Mouse (Mus musculus): ENCODE measurements at regions not wholly inside any gene's neighbourhood (a gene's known extent, or its start where the extent isn't known, plus 50 kb on each side); places are given as distances from the start of the nearest gene placed in this dataset.

DNA sequence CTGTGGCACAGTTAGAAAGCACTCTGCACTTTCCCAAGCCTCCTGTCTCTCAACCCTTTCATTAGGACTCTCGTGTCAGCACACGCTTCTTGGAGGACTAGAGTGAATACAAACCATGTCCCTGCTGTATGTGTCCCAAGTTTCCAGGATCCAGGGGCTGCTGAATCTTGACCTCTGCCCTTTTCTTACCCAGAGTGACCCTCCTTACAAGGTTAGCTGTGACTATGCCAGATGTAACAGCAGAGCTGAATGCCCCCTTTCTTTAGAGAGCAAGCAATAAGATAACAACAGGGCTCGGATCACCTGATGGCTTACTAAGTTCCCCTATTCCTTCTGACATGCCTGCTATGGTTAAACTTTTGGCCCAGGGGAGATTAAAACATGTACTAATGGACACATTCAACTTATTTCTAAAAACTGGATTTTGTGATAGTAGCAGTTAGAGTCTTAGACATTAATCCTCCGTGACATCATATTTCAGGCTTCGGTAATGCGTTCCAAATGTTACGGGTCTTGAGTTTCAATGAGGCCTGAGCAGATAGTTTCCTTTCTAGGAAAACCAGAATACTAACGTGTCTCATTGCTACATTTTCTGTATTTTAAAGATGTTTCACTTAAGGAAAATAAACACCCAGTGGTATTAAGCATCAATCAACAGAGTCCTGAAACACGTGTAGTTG, 607.0 kb downstream of the Dhx35 start:
- 77% methylated on average over 9 of the region's 9 CpGs for WGBS
- H3K9me3 ChIP-seq (ENCODE audit: control insufficient read depth, low read length), result no peaks in the 10 kb centered on the region
- no peak for DNase-seq (ENCODE audit: low spot score)
- no peak for ATAC-seq (replicated peaks; ENCODE audit: low FRiP score, low TSS enrichment, low read depth)
- no peak overlapping the region for H3K27ac ChIP-seq (ENCODE audit: low read depth)
- no peaks in the 10 kb centered on the region for H3K36me3 ChIP-seq (ENCODE audit: control insufficient read depth, insufficient read depth, low read length)
- H3K4me3 ChIP-seq (ENCODE audit: low read depth, low read length), result no peak overlapping the region
- H3K27me3 ChIP-seq (replicated peaks; ENCODE audit: control insufficient read depth, insufficient read depth, low read length), result no peaks in the 10 kb centered on the region
- no peak overlapping the region for H3K9ac ChIP-seq (ENCODE audit: low read length)
- H3K4me1 ChIP-seq (replicated peaks; ENCODE audit: control insufficient read depth, insufficient read depth, low read length), result no peaks in the 10 kb centered on the region
- no peak overlapping the region for H3K4me2 ChIP-seq (ENCODE audit: low read length)

DNA sequence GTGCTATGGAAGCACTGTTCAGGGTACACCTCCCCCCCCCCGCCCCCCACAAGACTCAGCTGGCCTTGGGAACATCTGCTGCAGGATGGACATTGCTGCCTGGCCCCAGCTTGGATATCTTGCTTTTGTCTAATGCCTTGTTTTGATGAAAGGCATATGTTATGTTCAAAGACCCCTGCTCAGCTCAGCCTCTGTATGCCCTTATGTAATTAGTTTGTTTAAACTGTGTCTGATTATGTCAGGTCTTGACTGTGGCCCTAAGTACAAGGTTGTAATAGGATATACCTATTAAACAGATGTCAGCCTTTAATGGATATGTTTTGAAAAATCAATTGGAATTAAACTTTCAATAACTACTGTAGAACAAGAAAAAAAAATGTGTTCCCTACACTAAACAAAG, 610.3 kb downstream of the Dhx35 start:
- no peak overlapping the region for H3K9ac ChIP-seq (ENCODE audit: low read length)
- H3K9me3 ChIP-seq (ENCODE audit: control insufficient read depth, low read length), result no peaks in the 10 kb centered on the region
- no peaks in the 10 kb centered on the region for H3K27me3 ChIP-seq (replicated peaks; ENCODE audit: control insufficient read depth, insufficient read depth, low read length)
- no peak for ATAC-seq (replicated peaks; ENCODE audit: low FRiP score, low TSS enrichment, low read depth)
- no peaks in the 10 kb centered on the region for H3K36me3 ChIP-seq (ENCODE audit: control insufficient read depth, insufficient read depth, low read length)
- H3K4me2 ChIP-seq (ENCODE audit: low read length), result no peak overlapping the region
- no peak overlapping the region for H3K27ac ChIP-seq (ENCODE audit: low read depth)
- H3K4me1 ChIP-seq (replicated peaks; ENCODE audit: control insufficient read depth, insufficient read depth, low read length), result no peaks in the 10 kb centered on the region
- no peak overlapping the region for H3K4me3 ChIP-seq (ENCODE audit: low read depth, low read length)
- no peak for DNase-seq (ENCODE audit: low spot score)
- WGBS, result 35% methylated on average over 1 of the region's 1 CpGs

DNA sequence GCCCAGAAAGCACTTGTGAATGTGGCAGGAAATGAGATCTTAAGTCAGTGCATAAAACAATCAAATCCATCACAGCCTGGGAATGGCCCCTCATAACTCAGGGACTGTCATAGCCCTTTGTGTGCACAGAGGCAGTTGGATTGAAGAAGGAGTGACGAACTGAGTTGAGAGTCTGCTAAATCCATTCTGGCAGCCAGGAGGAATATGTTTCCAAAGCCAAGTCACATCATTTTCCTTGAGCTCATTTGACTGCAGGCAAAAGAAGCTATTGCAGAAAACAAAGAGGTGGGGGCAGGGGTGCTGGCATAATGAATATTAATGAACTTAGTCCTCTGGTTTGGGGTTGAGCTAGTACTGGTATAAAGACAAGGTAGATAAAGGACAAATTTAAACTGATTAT, 620.0 kb downstream of the Dhx35 start:
- no peak for ATAC-seq (replicated peaks; ENCODE audit: low FRiP score, low TSS enrichment, low read depth)
- Histone ChIP-seq H3K27me3 (replicated peaks; ENCODE audit: control insufficient read depth, insufficient read depth, low read length) (no peaks in the 10 kb centered on the region), H3K4me2 (ENCODE audit: low read length) (no peak overlapping the region), H3K9me3 (ENCODE audit: control insufficient read depth, low read length) (no peaks in the 10 kb centered on the region), H3K4me1 (replicated peaks; ENCODE audit: control insufficient read depth, insufficient read depth, low read length) (peaks cover 4% of the 10 kb centered on the region; the same call in 1 of the 2 replicates), H3K27ac (ENCODE audit: low read depth) (no peak overlapping the region), H3K36me3 (ENCODE audit: control insufficient read depth, insufficient read depth, low read length) (no peaks in the 10 kb centered on the region), H3K4me3 (ENCODE audit: low read depth, low read length) (no peak overlapping the region), H3K9ac (ENCODE audit: low read length) (no peak overlapping the region)
- DNase-seq (ENCODE audit: low spot score), result no peak
- 17% methylated on average over 1 of the region's 1 CpGs for WGBS

DNA sequence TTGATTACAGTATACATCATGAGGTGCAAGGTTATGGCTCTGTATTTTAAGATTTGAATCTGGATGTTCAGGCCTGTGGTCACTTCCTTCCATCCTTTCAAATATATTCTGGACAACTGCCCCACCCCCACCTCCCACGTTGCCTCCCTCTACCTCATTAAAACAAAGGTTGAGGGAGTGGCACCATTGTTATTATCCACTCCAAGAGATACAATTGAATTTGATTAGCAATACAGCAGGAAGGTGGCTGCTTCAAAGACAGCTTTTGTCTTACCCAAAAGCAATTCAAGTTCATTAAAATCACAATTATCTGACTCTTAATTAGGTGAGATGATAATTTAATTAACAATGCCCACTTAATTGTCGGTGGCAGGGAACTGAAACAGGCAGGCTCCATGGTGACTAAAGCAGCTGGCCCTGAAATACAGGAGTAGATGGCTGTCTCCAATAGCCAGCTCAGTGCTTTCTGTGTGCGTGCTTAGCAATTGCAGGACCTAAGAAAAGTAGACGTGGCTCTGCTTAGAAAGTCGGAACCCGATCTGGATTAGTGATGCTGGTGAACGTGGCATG, 623.8 kb downstream of the Dhx35 start:
- no peaks in the 10 kb centered on the region for H3K27me3 ChIP-seq (replicated peaks; ENCODE audit: control insufficient read depth, insufficient read depth, low read length)
- no peak overlapping the region for H3K4me3 ChIP-seq (ENCODE audit: low read depth, low read length)
- no peak overlapping the region for H3K9ac ChIP-seq (ENCODE audit: low read length)
- no peak overlapping the region for H3K4me2 ChIP-seq (ENCODE audit: low read length)
- no peaks in the 10 kb centered on the region for H3K36me3 ChIP-seq (ENCODE audit: control insufficient read depth, insufficient read depth, low read length)
- DNase-seq (ENCODE audit: low spot score) (no peak), ATAC-seq (replicated peaks; ENCODE audit: low FRiP score, low TSS enrichment, low read depth) (no peak)
- WGBS, result 74% methylated on average over 7 of the region's 7 CpGs
- peaks cover 4% of the 10 kb centered on the region; the same call in 1 of the 2 replicates for H3K4me1 ChIP-seq (replicated peaks; ENCODE audit: control insufficient read depth, insufficient read depth, low read length)
- no peaks in the 10 kb centered on the region for H3K9me3 ChIP-seq (ENCODE audit: control insufficient read depth, low read length)
- H3K27ac ChIP-seq (ENCODE audit: low read depth), result no peak overlapping the region

DNA sequence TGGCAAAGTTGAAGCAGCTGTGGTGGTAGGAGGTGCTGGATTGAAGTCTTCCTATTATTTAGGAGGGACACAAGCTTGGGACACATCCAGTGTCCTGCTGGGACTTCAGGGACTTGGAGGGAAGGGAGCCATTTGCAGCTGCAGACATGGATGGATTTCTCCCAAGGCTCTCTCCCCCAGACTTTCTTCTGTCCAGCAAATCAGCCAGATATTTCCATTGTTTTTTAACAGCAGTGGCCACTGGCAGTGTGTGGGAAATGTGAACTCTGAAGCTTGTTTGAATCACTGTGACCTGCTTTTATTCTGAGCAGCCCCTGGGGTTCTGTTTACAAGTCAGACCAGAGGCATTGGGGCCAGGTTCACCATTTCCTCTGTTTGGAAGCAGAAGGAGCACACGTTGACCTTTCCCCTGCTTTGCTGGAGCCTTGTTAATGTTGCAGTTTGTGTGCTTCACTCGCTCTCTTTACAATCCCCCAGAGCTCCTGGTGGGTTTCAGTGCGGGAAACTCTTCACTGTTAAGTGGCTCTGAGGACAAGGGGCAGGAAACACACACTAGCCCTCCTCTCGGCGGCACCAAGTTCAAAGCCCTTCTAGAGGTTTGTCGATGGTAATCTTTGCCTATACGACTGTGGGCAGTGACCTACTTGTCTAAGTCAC, 627.8 kb downstream of the Dhx35 start:
- ATAC-seq (replicated peaks; ENCODE audit: low FRiP score, low TSS enrichment, low read depth), result no peak
- Histone ChIP-seq H3K4me2 (ENCODE audit: low read length) (no peak overlapping the region), H3K27me3 (replicated peaks; ENCODE audit: control insufficient read depth, insufficient read depth, low read length) (no peaks in the 10 kb centered on the region), H3K9me3 (ENCODE audit: control insufficient read depth, low read length) (no peaks in the 10 kb centered on the region), H3K27ac (ENCODE audit: low read depth) (no peak overlapping the region), H3K4me1 (replicated peaks; ENCODE audit: control insufficient read depth, insufficient read depth, low read length) (no peaks in the 10 kb centered on the region), H3K4me3 (ENCODE audit: low read depth, low read length) (no peak overlapping the region), H3K9ac (ENCODE audit: low read length) (no peak overlapping the region), H3K36me3 (ENCODE audit: control insufficient read depth, insufficient read depth, low read length) (no peaks in the 10 kb centered on the region)
- no peak for DNase-seq (ENCODE audit: low spot score)
- WGBS, result 31% methylated on average over 7 of the region's 7 CpGs

DNA sequence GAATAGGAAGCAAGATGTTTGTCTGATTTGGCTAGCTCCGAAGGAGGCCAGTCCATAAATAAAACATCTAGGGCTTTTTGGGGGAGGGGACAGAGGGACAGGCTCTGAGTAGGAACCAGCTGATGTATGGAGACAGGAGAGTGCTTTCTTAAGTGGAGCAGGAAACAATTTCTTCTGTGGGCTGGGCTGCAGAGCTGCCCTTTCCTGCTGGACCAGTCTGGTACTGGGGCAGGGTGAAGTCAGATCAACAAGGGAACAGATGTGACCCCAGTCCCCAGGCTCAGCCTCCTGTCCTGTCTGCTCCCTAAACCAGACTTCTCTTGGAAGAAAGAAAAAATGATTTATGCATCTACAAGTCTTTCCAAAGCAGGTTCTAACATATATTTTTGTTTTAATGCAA, 633.6 kb downstream of the Dhx35 start:
- 26% methylated on average over 1 of the region's 1 CpGs for WGBS
- H3K27ac ChIP-seq (ENCODE audit: low read depth), result no peak overlapping the region
- H3K9ac ChIP-seq (ENCODE audit: low read length), result no peak overlapping the region
- ATAC-seq (replicated peaks; ENCODE audit: low FRiP score, low TSS enrichment, low read depth) (no peak), DNase-seq (ENCODE audit: low spot score) (no peak)
- H3K27me3 ChIP-seq (replicated peaks; ENCODE audit: control insufficient read depth, insufficient read depth, low read length), result no peaks in the 10 kb centered on the region
- H3K4me1 ChIP-seq (replicated peaks; ENCODE audit: control insufficient read depth, insufficient read depth, low read length), result no peaks in the 10 kb centered on the region
- no peak overlapping the region for H3K4me2 ChIP-seq (ENCODE audit: low read length)
- no peaks in the 10 kb centered on the region for H3K36me3 ChIP-seq (ENCODE audit: control insufficient read depth, insufficient read depth, low read length)
- H3K4me3 ChIP-seq (ENCODE audit: low read depth, low read length), result no peak overlapping the region
- 0 out of 2 replicates have a peak, but pooled peaks cover 2% of the 10 kb centered on the region for H3K9me3 ChIP-seq (ENCODE audit: control insufficient read depth, low read length)

DNA sequence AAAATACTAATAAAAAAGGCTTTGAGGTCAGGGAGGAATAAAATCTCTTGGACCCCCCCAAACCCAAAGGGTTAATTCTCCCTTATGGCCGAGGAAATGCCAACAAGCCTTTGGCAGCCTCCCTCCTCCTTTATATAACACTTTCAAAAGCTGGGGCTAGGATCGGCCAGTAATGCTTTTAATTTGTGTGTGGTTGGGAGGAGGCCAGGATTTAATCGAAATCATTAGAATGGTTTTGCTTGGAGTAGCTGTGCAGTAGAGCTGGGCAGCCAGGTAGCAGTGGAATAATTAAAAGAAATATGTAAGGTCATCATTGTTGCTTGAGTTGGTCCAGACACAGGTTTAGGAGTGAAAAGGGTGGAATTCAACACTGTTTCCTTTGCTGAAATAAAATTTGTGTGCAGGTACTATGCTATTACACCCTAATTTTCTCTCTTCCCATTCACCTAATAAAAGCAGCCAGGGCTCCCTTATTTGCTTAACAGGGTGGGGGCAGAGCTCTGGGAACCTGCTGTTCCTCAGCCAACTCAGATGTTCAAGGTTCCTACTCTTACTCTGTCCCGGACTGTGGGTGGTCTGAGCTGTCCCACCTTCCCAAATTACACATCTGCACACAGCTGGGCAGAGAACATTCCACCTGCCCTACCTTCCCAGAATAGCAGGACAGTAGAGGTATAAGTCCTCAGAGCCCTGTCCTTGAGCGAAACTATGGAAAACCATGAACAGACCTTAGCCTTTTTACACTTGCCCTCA, 636.1 kb downstream of the Dhx35 start:
- Histone ChIP-seq H3K27me3 (replicated peaks; ENCODE audit: control insufficient read depth, insufficient read depth, low read length) (no peaks in the 10 kb centered on the region), H3K4me3 (ENCODE audit: low read depth, low read length) (no peak overlapping the region), H3K4me1 (replicated peaks; ENCODE audit: control insufficient read depth, insufficient read depth, low read length) (no peaks in the 10 kb centered on the region), H3K27ac (ENCODE audit: low read depth) (no peak overlapping the region), H3K4me2 (ENCODE audit: low read length) (no peak overlapping the region), H3K9me3 (ENCODE audit: control insufficient read depth, low read length) (peaks cover 7% of the 10 kb centered on the region; the same call in 1 of the 2 replicates), H3K9ac (ENCODE audit: low read length) (no peak overlapping the region), H3K36me3 (ENCODE audit: control insufficient read depth, insufficient read depth, low read length) (no peaks in the 10 kb centered on the region)
- WGBS, result 75% methylated on average over 5 of the region's 5 CpGs
- DNase-seq (ENCODE audit: low spot score) (no peak), ATAC-seq (replicated peaks; ENCODE audit: low FRiP score, low TSS enrichment, low read depth) (no peak)

DNA sequence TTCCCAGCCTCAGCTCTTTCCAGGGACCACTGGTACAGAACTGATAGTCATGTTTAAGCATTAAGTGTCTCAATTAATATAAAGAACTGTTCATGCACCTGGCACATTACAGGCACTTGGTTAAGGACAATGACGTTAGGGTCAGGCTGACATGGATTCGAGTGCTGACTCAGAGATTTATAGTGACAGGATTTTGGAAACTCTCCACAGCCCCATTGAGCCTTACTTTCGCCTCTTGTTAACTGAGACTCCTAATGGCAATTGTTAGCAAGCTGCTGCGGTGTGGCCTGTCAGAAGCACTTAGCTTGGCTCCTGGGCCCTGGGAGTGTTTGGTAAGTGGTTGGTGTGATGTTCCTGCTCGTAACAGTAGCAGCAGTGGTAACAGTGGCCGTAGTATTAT, 644.4 kb downstream of the Dhx35 start:
- H3K36me3 ChIP-seq (ENCODE audit: control insufficient read depth, insufficient read depth, low read length), result no peaks in the 10 kb centered on the region
- no peaks in the 10 kb centered on the region for H3K9me3 ChIP-seq (ENCODE audit: control insufficient read depth, low read length)
- no peaks in the 10 kb centered on the region for H3K4me1 ChIP-seq (replicated peaks; ENCODE audit: control insufficient read depth, insufficient read depth, low read length)
- no peak for ATAC-seq (replicated peaks; ENCODE audit: low FRiP score, low TSS enrichment, low read depth)
- H3K9ac ChIP-seq (ENCODE audit: low read length), result no peak overlapping the region
- H3K27me3 ChIP-seq (replicated peaks; ENCODE audit: control insufficient read depth, insufficient read depth, low read length), result no peaks in the 10 kb centered on the region
- no peak overlapping the region for H3K4me3 ChIP-seq (ENCODE audit: low read depth, low read length)
- no peak overlapping the region for H3K4me2 ChIP-seq (ENCODE audit: low read length)
- H3K27ac ChIP-seq (ENCODE audit: low read depth), result no peak overlapping the region
- no peak for DNase-seq (ENCODE audit: low spot score)
- 79% methylated on average over 6 of the region's 6 CpGs for WGBS
